Mouse (Mus musculus): Measurements from ENCODE around the gene Gja8. TPM values are rescaled to one million over a fixed set of nuclear protein-coding genes. Genes with fewer than 3 reads are reported as not detected.

Gene Gja8
- total RNA-seq, 2 experiments from 2014 or later, result not detected

GRCm38 (mm10) chr3:96880385-96880784, 45.4 kb downstream of the Gja8 start:
- ATAC-seq (replicated peaks; ENCODE audit: poor library complexity), result no peak

- ATAC-seq (replicated peaks; ENCODE audit: poor library complexity), result no peak
Observed at GRCm38 (mm10) chr3:96879536-96879935, 46.3 kb downstream of the Gja8 start.

GRCm38 (mm10) chr3:96874808-96875571, 50.8 kb downstream of the Gja8 start:
- ATAC-seq (replicated peaks; ENCODE audit: poor library complexity), result no peak

- ATAC-seq (replicated peaks; ENCODE audit: poor library complexity), result no peak
Observed at GRCm38 (mm10) chr3:96872501-96872900, 53.3 kb downstream of the Gja8 start.

- ATAC-seq (replicated peaks; ENCODE audit: poor library complexity), result no peak
Observed at GRCm38 (mm10) chr3:96871070-96871469, 54.8 kb downstream of the Gja8 start.

GRCm38 (mm10) chr3:96870270-96870669, 55.5 kb downstream of the Gja8 start:
- no peak for ATAC-seq (replicated peaks; ENCODE audit: poor library complexity)

- no peak for ATAC-seq (replicated peaks; ENCODE audit: poor library complexity)
Observed at GRCm38 (mm10) chr3:96869091-96869490, 56.7 kb downstream of the Gja8 start.

GRCm38 (mm10) chr3:96868566-96868965, 57.3 kb downstream of the Gja8 start:
- ATAC-seq (replicated peaks; ENCODE audit: poor library complexity), result no peak

- no peak for ATAC-seq (replicated peaks; ENCODE audit: poor library complexity)
Observed at GRCm38 (mm10) chr3:96867863-96868262, 58.0 kb downstream of the Gja8 start.

Other genes starting within 250 kb of the Gja8 start
- 4.0 and 8.1 TPM in 2 replicates for gene Pias3, start 229.6 kb downstream of the Gja8 start, total RNA-seq (2015)
- gene Pias3, start 229.6 kb downstream of the Gja8 start, total RNA-seq (2017), result 2.6 and 6.7 TPM in 2 replicates
- gene Nudt17, start 217.5 kb downstream of the Gja8 start, total RNA-seq (2015), result 0.59 TPM in 1 of 2 replicates, not detected in the other
- not detected in 2 replicates for gene Nudt17, start 217.5 kb downstream of the Gja8 start, total RNA-seq (2017)
- gene Polr3c, start 198.4 kb downstream of the Gja8 start, total RNA-seq (2015), result 31.2 and 35.2 TPM in 2 replicates
- gene Polr3c, start 198.4 kb downstream of the Gja8 start, total RNA-seq (2017), result 19.8 and 27.7 TPM in 2 replicates
- 71.4 and 76.5 TPM in 2 replicates for gene Rnf115, start 198.4 kb downstream of the Gja8 start, total RNA-seq (2015)
- gene Rnf115, start 198.4 kb downstream of the Gja8 start, total RNA-seq (2017), result 70.7 and 81.6 TPM in 2 replicates
- not detected in 2 replicates for gene Pdzk1, start 96.7 kb downstream of the Gja8 start, total RNA-seq (2015)
- not detected in 2 replicates for gene Pdzk1, start 96.7 kb downstream of the Gja8 start, total RNA-seq (2017)
- 0.98 and 2.1 TPM in 2 replicates for gene Cd160, start 96.7 kb downstream of the Gja8 start, total RNA-seq (2015)
- 0.57 TPM in 1 of 2 replicates, not detected in the other for gene Cd160, start 96.7 kb downstream of the Gja8 start, total RNA-seq (2017)
- gene Gja5, start 21.3 kb downstream of the Gja8 start, total RNA-seq (2015), result 0.17 TPM in 1 of 2 replicates, not detected in the other
- not detected in 2 replicates for gene Gja5, start 21.3 kb downstream of the Gja8 start, total RNA-seq (2017)
- 17.4 and 29.7 TPM in 2 replicates for gene Gpr89, start 20.7 kb downstream of the Gja8 start, total RNA-seq (2015)
- gene Gpr89, start 20.7 kb downstream of the Gja8 start, total RNA-seq (2017), result 20.0 and 32.5 TPM in 2 replicates
- gene Acp6, start 232.8 kb upstream of the Gja8 start, total RNA-seq (2015), result 33.7 and 39.8 TPM in 2 replicates
- gene Acp6, start 232.8 kb upstream of the Gja8 start, total RNA-seq (2017), result 23.9 and 31.8 TPM in 2 replicates

Measured in megakaryocyte progenitor cell, adult 5-6 weeks (primary cell).